Mouse (Mus musculus) gastrocnemius, adult 18-20 months (tissue): ENCODE data around the gene Tmem150c. TPM values are rescaled to one million over a fixed set of nuclear protein-coding genes. Genes with fewer than 3 reads are reported as not detected.
A peak's percentile ranks its signal among the peaks of the same experiment; 100 is the strongest.

Experiments used
- DNase-seq: peaks from one replicate; pipeline ENCODE4 v3.0.0; 2021; ENCODE audit warnings: low spot score
- total RNA-seq, 2 experiments: library from RNA; stranded (reverse); gene quantifications; 2 replicates each; pipeline ENCODE4 v1.2.3; 2021

The Tmem150c gene
- total RNA-seq, 2 experiments from 2014 or later, result 0.91 to 1.3 TPM

DNA sequence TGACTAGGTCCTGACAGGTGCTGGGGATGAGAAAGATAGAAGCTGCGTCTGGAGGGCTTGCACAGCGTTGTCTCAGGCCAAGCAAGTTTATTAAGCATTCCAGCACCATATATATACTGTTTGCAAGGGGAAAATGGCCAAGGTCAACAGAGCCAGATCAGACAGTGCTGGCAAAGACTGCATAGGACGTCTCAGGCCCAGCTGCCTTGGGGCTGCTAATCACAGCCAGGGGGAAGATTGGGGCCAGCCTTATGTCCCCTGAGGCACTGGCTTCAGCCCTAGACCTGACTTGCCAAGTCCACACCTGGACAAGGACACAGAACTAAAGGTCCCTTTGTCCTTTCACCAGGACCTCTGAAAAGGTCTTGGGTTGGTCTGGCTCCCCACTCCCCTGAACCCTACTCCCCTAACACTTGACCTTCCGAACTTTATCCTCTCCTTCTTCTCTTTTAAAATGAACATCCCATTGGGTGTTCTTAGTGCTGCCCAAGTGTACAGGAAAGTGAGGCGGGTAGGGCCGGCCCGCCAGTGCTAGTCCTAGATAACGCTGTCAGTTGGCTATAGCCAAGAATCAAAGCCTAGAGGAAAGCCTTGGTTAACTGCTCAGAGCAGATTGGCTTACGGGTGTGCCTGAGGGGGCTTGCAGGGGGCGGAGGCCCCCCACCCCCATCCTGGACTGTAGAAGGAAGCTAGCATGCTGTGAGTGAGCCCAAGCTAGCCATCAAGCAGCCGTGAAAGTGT is 104.6 kb downstream of the Tmem150c start:
- DNase-seq, result no peak

- no peak for DNase-seq
Observed at GRCm38 (mm10) chr5:100052728-100053127, 106.9 kb downstream of the Tmem150c start.

DNA sequence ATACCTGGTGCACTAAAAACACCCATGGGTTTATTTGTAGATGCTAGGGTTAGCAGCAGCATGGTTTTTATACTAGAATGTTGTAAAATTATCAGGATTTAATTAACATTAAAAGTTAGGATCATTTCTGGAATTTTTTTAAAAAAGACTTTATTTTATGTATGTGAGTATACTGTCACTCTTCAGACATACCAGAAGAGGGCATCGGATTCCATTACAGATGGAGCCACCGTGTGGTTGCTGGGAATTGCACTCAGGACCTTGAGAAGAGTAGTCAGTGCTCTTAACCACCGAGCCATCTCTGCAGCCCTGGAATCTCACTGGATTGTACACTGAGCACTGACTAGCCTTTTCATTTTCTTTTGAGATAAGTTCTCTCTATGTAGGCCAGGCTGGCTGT is 109.7 kb downstream of the Tmem150c start:
- no peak for DNase-seq

DNA sequence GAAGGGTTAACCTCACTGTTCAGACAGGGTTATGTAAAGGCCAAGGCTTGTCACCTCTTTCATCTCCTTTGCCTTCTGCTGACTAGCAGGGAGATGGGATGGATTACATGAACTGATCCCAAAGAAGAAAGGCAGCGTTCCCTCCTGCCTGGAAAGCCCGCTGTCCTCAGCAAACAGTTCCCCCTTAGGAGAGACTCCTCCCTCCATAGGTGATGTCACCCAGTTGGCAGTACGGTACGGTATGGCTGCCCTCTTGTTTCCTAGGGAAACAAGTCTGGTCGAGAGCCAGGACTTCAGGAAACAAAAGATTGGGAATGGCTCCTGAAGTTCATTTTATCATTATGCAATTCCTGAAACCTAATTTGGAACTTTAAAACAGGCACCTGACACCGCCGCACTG is 111.7 kb downstream of the Tmem150c start:
- DNase-seq, result no peak

DNA sequence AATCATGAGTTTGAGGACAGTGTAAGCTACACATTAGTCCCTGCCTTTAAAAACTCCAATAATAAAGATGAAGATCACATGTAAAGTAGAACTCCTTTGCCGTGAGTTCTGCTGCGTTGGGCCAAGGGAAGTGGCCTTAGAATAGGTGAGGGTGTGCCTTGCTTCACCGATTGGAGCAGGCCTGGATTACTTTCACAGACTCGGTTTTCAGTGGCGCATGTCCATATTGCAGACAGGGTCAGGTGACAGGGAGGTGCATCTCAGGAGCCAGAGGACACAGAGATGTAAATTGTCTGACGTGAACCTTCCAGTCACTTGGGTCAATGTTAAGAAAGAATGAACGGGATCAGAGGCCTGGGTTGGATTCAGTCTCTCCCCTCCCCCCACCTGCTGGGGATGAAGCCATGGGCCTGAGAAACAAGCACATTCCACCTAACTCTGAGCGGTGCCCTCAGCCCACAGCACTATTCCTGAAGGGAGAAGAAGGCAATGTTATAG is 112.4 kb downstream of the Tmem150c start:
- DNase-seq, result no peak

- DNase-seq, result no peak
Observed at GRCm38 (mm10) chr5:100046096-100046495, 113.5 kb downstream of the Tmem150c start.

- no peak for DNase-seq
Observed at GRCm38 (mm10) chr5:100044621-100045020, 115.0 kb downstream of the Tmem150c start.

DNA sequence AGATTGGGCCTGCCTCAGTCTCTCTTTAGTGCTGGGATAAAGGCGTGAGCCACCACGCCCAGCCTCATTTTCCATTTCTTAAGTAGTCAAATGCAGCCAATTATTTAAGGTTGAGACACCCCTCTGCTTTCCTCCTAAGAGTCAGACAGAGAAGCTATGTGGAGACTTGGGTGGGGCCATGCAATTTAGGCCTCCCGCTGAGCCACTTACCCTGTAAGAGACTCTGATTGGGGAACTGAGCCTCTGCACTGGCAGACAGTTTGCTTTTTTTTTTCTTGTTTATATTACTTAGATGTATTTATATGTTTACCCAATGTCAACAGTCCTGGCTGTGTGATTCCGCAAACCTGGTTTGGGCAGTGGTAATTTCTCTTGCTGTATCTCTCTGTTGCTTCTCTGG is 115.6 kb downstream of the Tmem150c start:
- DNase-seq, result no peak

DNA sequence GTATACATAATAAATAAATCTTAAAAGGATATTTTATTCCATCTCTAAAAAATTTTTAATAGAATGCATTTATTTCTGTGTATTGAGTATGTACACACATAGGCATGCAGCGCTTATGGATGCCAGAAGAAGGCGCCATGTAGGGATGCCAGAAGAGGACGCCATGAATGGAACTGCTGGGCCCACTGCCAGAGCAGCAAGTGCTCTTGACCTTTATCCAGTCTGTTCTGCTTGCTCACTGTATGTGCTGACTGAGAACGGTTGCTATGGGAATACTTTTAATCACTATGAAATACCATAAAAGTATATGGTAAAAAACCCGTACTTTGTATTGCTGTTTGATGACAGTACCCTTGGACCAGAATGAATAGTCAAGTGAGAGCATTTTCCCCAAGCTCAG is 116.2 kb downstream of the Tmem150c start:
- peak; percentile 50 for DNase-seq

- no peak for DNase-seq
Observed at GRCm38 (mm10) chr5:100042467-100042866, 117.1 kb downstream of the Tmem150c start.

GRCm38 (mm10) chr5:100041272-100041671 is 118.3 kb downstream of the Tmem150c start:
- no peak for DNase-seq

DNA sequence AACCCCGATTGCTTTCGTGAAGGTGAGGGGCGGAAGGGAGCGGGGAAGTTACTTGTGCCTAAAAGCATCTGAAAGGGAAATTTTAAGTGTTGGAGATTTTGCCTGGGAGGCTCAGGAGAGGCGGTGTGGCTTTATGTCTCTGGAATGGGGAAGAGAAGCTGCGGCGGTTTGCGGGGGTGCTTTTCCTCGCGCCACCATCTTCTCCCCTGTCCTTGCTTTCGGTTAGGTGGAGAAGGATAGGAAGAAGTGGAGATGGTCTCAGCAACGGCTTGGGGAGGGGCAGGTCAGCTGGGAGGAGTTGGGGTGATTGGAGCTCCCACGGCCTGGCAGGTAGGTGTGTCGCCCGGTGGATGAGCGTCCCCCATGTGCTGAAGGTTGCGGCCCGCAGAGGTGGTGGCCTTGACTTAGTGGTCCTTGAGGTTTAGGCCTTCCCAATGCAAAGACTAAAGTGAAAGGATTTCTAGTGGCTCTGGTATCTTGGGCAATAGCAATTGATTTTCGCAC is 119.3 kb downstream of the Tmem150c start:
- no peak for DNase-seq

GRCm38 (mm10) chr5:100039602-100040142 is 119.9 kb downstream of the Tmem150c start, which contains the start of the genes Hnrnpdl and Enoph1:
TSS of gene Hnrnpdl (minus strand) at chr5:100039664.
TSS of gene Enoph1 (plus strand) at chr5:100039985.
- DNase-seq, result peak; percentile 91

DNA sequence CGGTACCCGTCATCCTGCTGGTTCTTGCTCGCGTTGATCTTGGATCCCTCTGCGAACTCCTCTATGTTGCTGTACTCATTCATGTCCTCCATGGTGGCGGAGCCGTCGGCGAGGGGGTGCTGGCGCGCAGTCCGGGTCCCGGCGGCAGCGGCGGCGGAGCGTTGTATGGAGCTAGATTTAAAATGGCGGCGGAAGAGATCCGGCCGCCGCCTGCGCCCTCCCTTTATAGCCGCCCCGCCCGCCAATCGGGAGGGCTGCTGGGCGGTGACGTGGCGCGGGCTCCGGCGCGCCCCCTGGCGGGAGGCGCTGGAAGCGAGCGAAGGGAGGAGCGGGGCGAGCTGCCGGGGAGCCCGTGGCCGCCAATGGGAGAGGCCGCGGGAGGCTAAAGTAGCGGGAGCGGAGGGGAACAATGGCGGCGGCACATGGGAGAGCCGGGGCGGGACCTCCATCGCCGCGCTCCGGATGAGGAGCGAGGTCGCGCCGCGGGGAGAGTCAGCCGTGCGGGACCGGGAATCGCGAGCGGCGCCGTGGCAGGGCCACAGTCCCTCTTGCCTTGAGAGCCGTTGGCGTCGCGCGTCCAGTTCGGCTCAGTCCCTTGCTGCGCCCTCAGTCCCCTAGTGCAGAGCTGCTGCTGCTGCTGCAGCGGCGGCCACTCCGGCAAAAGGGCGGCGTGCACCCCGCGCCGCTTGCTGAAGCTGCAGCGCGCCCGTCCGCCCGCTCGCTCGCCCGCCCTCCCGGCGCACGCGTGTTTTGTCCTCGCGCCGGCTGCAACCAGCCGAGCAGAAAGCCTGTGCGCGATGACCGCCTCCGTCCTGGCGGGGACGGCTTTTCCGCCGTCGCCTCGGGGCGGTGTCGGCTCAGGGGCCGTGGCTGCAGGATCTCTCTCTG is 120.7 kb downstream of the Tmem150c start:
- DNase-seq, result peak; percentile 96

DNA sequence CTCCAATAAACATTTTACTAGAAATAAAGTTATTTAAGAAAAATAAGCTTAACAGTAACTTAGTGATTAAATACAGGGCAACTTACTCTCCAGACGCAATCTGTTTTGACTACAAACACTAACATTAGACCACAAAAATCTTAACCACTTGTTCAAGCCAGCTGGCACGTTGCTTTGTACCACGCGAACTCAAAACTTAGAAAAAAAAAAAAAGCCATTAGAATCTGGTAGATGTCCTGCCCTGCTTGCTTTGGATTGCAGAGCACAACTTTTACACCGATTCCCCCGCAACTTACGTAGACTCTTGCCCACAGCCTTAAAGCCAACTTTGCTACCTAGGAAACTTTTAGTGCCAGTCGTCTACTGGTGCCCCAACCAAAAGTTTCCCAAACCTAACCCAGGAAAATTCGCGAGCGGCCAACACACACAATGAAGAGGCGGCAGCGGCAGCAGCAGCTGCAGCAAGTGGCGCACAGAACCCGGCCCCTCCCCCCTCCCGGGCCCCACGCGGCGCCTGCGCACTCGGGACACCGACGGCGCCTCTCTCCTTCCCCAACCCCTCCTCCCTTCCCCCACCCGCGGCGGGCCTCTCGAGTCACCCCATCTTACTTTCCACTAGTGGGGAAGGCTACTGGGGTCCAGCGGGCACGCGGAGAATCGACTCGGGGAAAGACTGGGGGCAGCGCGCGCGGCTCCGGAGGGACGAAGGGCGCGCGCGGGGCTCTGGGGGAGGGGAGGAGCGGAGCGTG is 121.5 kb downstream of the Tmem150c start:
- peak; percentile 89 for DNase-seq

- DNase-seq, result no peak
Observed at GRCm38 (mm10) chr5:100036681-100037080, 122.9 kb downstream of the Tmem150c start.

DNA sequence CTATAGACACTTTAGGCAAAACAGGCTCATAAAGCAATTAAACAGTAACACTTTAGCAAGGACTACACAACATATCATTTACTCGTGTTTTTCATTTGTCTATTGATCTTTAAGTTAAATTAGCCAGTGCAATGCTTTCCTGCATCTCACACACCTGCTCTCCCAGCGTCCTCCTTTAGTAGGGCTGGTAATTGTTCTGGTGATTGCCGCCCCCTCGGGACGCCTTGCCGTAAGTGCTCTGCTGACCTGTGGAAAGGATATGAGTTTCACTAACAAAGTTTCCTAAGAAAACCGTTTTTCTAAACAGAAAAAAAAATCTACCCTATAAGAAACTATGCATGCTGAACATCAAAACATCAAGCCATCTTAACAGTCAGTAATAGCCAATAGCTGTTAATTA is 123.7 kb downstream of the Tmem150c start:
- no peak for DNase-seq

- no peak for DNase-seq
Observed at GRCm38 (mm10) chr5:100032646-100033045, 127.0 kb downstream of the Tmem150c start.

- no peak for DNase-seq
Observed at GRCm38 (mm10) chr5:100032107-100032506, 127.5 kb downstream of the Tmem150c start.

- no peak for DNase-seq
Observed at GRCm38 (mm10) chr5:100030069-100030468, 129.5 kb downstream of the Tmem150c start.
